Mouse (Mus musculus) neural tube, embryonic 14.5 days (tissue): ENCODE results near the gene Myo1d. TPM values are rescaled to one million over a fixed set of nuclear protein-coding genes. Genes with fewer than 3 reads are reported as not detected.

ENCODE experiments used
- ATAC-seq: fragments of 200-750 bp; cut with Nextera tagmentation; 2 replicates; pipeline ENCODE4 v1.8.0; 2017; ENCODE audit warnings: low read depth, mild to moderate bottlenecking, moderate TSS enrichment, moderate library complexity
- H3K27ac ChIP-seq: fragments of 300-500 bp; sonication (generic); 2 replicates; pipeline ENCODE4 v1.5.1; 2014; ENCODE audit warnings: low read depth, mild to moderate bottlenecking, control low read depth, low read length, moderate library complexity, mixed read lengths
- H3K27me3 ChIP-seq: fragments of 300-500 bp; sonication (generic); 2 replicates; pipeline ENCODE4 v1.6.1; 2014; ENCODE audit warnings: low read length; ENCODE audit not compliant: control insufficient read depth, insufficient read depth
- H3K36me3 ChIP-seq: fragments of 300-500 bp; sonication (generic); 2 replicates; pipeline ENCODE4 v1.6.1; 2014; ENCODE audit warnings: low read length, mixed read lengths; ENCODE audit not compliant: control insufficient read depth, insufficient read depth
- H3K4me1 ChIP-seq: fragments of 300-500 bp; sonication (generic); 2 replicates; pipeline ENCODE4 v1.6.1; 2014; ENCODE audit warnings: low read length; ENCODE audit not compliant: control insufficient read depth, insufficient read depth
- H3K4me2 ChIP-seq: fragments of 300-500 bp; sonication (generic); 2 replicates; pipeline ENCODE4 v1.6.1; 2014; ENCODE audit warnings: mild to moderate bottlenecking, low read depth, low read length, control low read depth
- H3K4me3 ChIP-seq: fragments of 300-500 bp; sonication (generic); 2 replicates; pipeline ENCODE4 v1.5.1; 2014; ENCODE audit warnings: low read depth, low read length, control low read depth, mixed read lengths
- H3K9ac ChIP-seq: fragments of 300-500 bp; sonication (generic); replicated peaks from 2 replicates; pipeline ENCODE4 v1.6.1; 2014; ENCODE audit warnings: low read depth, mild to moderate bottlenecking, control low read depth, low read length, mixed read lengths
- H3K9me3 ChIP-seq: fragments of 300-500 bp; sonication (generic); 2 replicates; pipeline ENCODE4 v1.6.1; 2016; ENCODE audit warnings: low read length; ENCODE audit not compliant: control insufficient read depth
- WGBS: fragments of 180-500 bp; shearing (Covaris S2); extraction: QIAGEN DNeasy Blood & Tissue Kit; methylation state at CpG from one replicate; pipeline ENCODE4 v1.1.7; 2014; 5-methylcytosine and 5-hydroxymethylcytosine counted together
- polyA plus RNA-seq: library from polyadenylated mRNA; unstranded; fragments of >200 nt; fragmentation: Nextera tagmentation; extraction: Ambion mirVana; gene quantifications from 2 replicates; pipeline ENCODE4 v1.2.1, GENCODE M21; 2014

Gene Myo1d
- polyA plus RNA-seq, 1 experiment from 2014 or later = 2.4 TPM

GRCm38 (mm10) chr11:80754201-80754600, 25.6 kb downstream of the Myo1d start:
- no peak overlapping the region for H3K9ac ChIP-seq
- H3K4me1 ChIP-seq = no peaks in the 10 kb centered on the region
- no peak overlapping the region for H3K4me2 ChIP-seq
- no peak for ATAC-seq
- no peaks in the 10 kb centered on the region for H3K9me3 ChIP-seq
- no peak overlapping the region for H3K27ac ChIP-seq
- H3K27me3 ChIP-seq = no peaks in the 10 kb centered on the region
- WGBS = 85% methylated on average over 2 of the region's 2 CpGs
- no peaks in the 10 kb centered on the region for H3K36me3 ChIP-seq
- no peak overlapping the region for H3K4me3 ChIP-seq

- no peak overlapping the region for H3K4me3 ChIP-seq
- no peak for ATAC-seq
- H3K27ac ChIP-seq = no peak overlapping the region
- H3K4me1 ChIP-seq = no peaks in the 10 kb centered on the region
- no peak overlapping the region for H3K4me2 ChIP-seq
- H3K9ac ChIP-seq = no peak overlapping the region
- H3K9me3 ChIP-seq = no peaks in the 10 kb centered on the region
- no peaks in the 10 kb centered on the region for H3K36me3 ChIP-seq
- WGBS = 90% methylated on average over 1 of the region's 1 CpGs
- no peaks in the 10 kb centered on the region for H3K27me3 ChIP-seq
These were observed 28.7 kb downstream of the Myo1d start for GRCm38 (mm10) chr11:80751168-80751567.

DNA sequence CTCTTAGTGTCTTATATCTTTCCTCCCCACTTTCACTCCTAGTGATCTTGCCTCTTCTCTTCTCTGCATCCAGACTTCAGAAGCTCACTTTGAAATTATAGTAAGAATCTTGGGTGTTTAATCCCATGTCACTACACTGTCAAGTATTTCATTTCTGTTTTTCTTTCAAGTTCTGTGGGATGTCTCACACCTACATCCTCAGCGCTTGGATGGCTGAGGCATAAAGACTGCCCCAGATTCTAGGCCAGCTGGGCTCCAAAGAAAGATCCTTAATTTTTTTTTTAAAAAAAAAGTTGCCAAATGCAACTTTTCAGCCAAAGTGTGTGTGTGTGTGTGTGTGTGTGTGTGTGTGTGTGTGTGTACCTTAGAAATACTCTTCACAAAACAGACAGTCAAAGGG, 30.6 kb downstream of the Myo1d start:
- H3K9ac ChIP-seq = no peak overlapping the region
- no peaks in the 10 kb centered on the region for H3K9me3 ChIP-seq
- H3K4me1 ChIP-seq = no peaks in the 10 kb centered on the region
- no peaks in the 10 kb centered on the region for H3K36me3 ChIP-seq
- H3K4me2 ChIP-seq = no peak overlapping the region
- ATAC-seq = no peak
- H3K27ac ChIP-seq = no peak overlapping the region
- H3K27me3 ChIP-seq = no peaks in the 10 kb centered on the region
- no peak overlapping the region for H3K4me3 ChIP-seq
- WGBS = 97% methylated on average over 1 of the region's 1 CpGs

DNA sequence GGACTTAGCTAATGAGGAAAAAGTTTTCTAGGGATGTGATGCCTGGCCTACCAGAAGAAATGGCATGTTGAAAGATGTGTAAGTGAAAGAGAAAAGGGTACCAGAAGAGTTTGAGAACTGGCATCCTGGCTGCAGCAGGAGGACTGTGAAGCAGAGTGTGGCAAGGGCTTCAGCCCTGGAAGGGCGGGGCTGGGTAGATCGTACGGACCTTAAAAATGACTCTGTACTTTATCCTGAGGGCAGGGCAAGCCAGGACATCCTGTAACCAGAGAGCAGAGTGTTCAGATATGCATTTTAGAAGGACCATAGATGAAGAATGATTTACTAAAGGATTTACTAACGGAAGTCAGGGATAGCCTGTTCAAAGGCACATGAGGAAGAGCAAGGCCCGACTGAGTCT, 34.4 kb downstream of the Myo1d start:
- Histone ChIP-seq H3K4me2 (no peak overlapping the region), H3K4me3 (no peak overlapping the region), H3K36me3 (no peaks in the 10 kb centered on the region), H3K4me1 (no peaks in the 10 kb centered on the region), H3K9ac (no peak overlapping the region), H3K27ac (no peak overlapping the region), H3K27me3 (no peaks in the 10 kb centered on the region), H3K9me3 (no peaks in the 10 kb centered on the region)
- WGBS = 89% methylated on average over 5 of the region's 5 CpGs
- no peak for ATAC-seq

DNA sequence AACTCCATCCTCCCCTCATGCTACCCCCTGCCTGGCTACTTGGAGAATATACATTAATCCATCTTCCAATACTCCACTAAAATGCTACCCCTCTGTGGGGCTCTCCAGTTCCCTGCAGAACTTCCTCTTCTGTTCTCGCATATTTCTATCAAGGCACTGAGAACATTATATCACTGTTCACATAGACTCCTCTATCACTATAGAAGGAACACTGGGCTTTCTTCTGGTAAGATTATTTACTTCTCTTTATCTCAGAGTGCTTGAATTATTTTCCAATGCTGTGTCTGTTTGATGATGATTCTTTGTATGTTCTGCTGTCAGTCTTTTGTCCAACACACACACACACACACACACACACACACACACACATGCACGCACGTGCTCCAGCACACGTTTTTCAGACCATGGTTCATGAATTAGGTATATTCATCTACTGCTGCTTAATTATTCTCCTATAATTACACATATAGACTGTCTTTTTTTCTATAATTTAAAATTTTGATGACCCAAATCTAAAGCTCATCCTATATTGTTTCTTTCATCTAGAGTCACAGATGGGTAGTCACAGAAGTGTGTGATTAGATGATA, 35.9 kb downstream of the Myo1d start:
- no peak for ATAC-seq
- Histone ChIP-seq H3K9ac (no peak overlapping the region), H3K36me3 (no peaks in the 10 kb centered on the region), H3K27me3 (no peaks in the 10 kb centered on the region), H3K9me3 (no peaks in the 10 kb centered on the region), H3K4me2 (no peak overlapping the region), H3K4me1 (no peaks in the 10 kb centered on the region), H3K27ac (no peak overlapping the region), H3K4me3 (no peak overlapping the region)
- 79% methylated on average over 4 of the region's 4 CpGs for WGBS

- ATAC-seq = no peak
- Histone ChIP-seq H3K4me2 (no peak overlapping the region), H3K27me3 (no peaks in the 10 kb centered on the region), H3K9me3 (no peaks in the 10 kb centered on the region), H3K4me1 (no peaks in the 10 kb centered on the region), H3K36me3 (no peaks in the 10 kb centered on the region), H3K4me3 (no peak overlapping the region), H3K27ac (no peak overlapping the region), H3K9ac (no peak overlapping the region)
- WGBS = 97% methylated on average over 4 of the region's 4 CpGs
These were observed 37.4 kb downstream of the Myo1d start for GRCm38 (mm10) chr11:80742462-80742861.

- H3K9me3 ChIP-seq = no peaks in the 10 kb centered on the region
- H3K27me3 ChIP-seq = no peaks in the 10 kb centered on the region
- H3K9ac ChIP-seq = no peak overlapping the region
- H3K4me3 ChIP-seq = no peak overlapping the region
- H3K4me2 ChIP-seq = no peak overlapping the region
- no peaks in the 10 kb centered on the region for H3K4me1 ChIP-seq
- WGBS = 90% methylated on average over 2 of the region's 2 CpGs
- no peaks in the 10 kb centered on the region for H3K36me3 ChIP-seq
- no peak for ATAC-seq
- no peak overlapping the region for H3K27ac ChIP-seq
These were observed 45.1 kb downstream of the Myo1d start for GRCm38 (mm10) chr11:80734771-80735170.

GRCm38 (mm10) chr11:80724701-80725100, 55.1 kb downstream of the Myo1d start:
- Histone ChIP-seq H3K36me3 (no peaks in the 10 kb centered on the region), H3K27ac (no peak overlapping the region), H3K4me2 (no peak overlapping the region), H3K4me3 (no peak overlapping the region), H3K9me3 (no peaks in the 10 kb centered on the region), H3K27me3 (no peaks in the 10 kb centered on the region), H3K4me1 (no peaks in the 10 kb centered on the region), H3K9ac (no peak overlapping the region)
- ATAC-seq = no peak
- 54% methylated on average over 12 of the region's 12 CpGs for WGBS

- Histone ChIP-seq H3K4me2 (no peak overlapping the region), H3K27me3 (no peaks in the 10 kb centered on the region), H3K9ac (no peak overlapping the region), H3K36me3 (no peaks in the 10 kb centered on the region), H3K4me1 (no peaks in the 10 kb centered on the region), H3K9me3 (no peaks in the 10 kb centered on the region), H3K27ac (no peak overlapping the region), H3K4me3 (no peak overlapping the region)
- 84% methylated on average over 9 of the region's 9 CpGs for WGBS
- no peak for ATAC-seq
These were observed 56.3 kb downstream of the Myo1d start for GRCm38 (mm10) chr11:80723406-80724047.
